Mouse (Mus musculus): ENCODE measurements at regions not wholly inside any gene's neighbourhood (a gene's known extent, or its start where the extent isn't known, plus 50 kb on each side); places are given as distances from the start of the nearest gene placed in this dataset.

- Histone ChIP-seq H3K36me3 (ENCODE audit: control insufficient read depth, insufficient read depth, low read length) (no peaks in the 10 kb centered on the region), H3K4me1 (ENCODE audit: control insufficient read depth, insufficient read depth, low read length) (peaks cover 21% of the 10 kb centered on the region), H3K27me3 (ENCODE audit: control insufficient read depth, insufficient read depth, low read length) (no peaks in the 10 kb centered on the region; the same call in 1 of the 2 replicates), H3K27ac (ENCODE audit: low read depth, low read length) (peak overlapping the region; percentile 32; the same call in 1 of the 2 replicates), H3K4me2 (replicated peaks; ENCODE audit: low read depth, low read length) (no peak overlapping the region), H3K9me3 (ENCODE audit: control insufficient read depth, low read length) (no peaks in the 10 kb centered on the region), H3K9ac (ENCODE audit: low read depth, low read length) (no peak overlapping the region), H3K4me3 (ENCODE audit: low read length) (no peak overlapping the region)
- no peak for ATAC-seq (ENCODE audit: low FRiP score, low TSS enrichment)
- 66% methylated on average over 17 of the region's 17 CpGs for WGBS
Observed at GRCm38 (mm10) chr2:167761404-167761936, 71.8 kb upstream of the Tmem189 start.

- no peaks in the 10 kb centered on the region for H3K9me3 ChIP-seq (ENCODE audit: control insufficient read depth, low read length)
- 65% methylated on average over 13 of the region's 13 CpGs for WGBS
- no peak overlapping the region for H3K9ac ChIP-seq (ENCODE audit: low read depth, low read length)
- no peak for ATAC-seq (ENCODE audit: low FRiP score, low TSS enrichment)
- peaks cover 21% of the 10 kb centered on the region for H3K4me1 ChIP-seq (ENCODE audit: control insufficient read depth, insufficient read depth, low read length)
- no peak overlapping the region for H3K4me2 ChIP-seq (replicated peaks; ENCODE audit: low read depth, low read length)
- H3K27me3 ChIP-seq (ENCODE audit: control insufficient read depth, insufficient read depth, low read length) = no peaks in the 10 kb centered on the region; the same call in 1 of the 2 replicates
- peak overlapping the region; percentile 32; the same call in 1 of the 2 replicates for H3K27ac ChIP-seq (ENCODE audit: low read depth, low read length)
- no peak overlapping the region for H3K4me3 ChIP-seq (ENCODE audit: low read length)
- H3K36me3 ChIP-seq (ENCODE audit: control insufficient read depth, insufficient read depth, low read length) = no peaks in the 10 kb centered on the region
Observed at GRCm38 (mm10) chr2:167760681-167761403, 71.2 kb upstream of the Tmem189 start.

- H3K27me3 ChIP-seq (ENCODE audit: control insufficient read depth, insufficient read depth, low read length) = no peaks in the 10 kb centered on the region; the same call in 1 of the 2 replicates
- no peak overlapping the region for H3K9ac ChIP-seq (ENCODE audit: low read depth, low read length)
- H3K4me3 ChIP-seq (ENCODE audit: low read length) = no peak overlapping the region
- peaks cover 12% of the 10 kb centered on the region for H3K4me1 ChIP-seq (ENCODE audit: control insufficient read depth, insufficient read depth, low read length)
- no peak for ATAC-seq (ENCODE audit: low FRiP score, low TSS enrichment)
- WGBS = 89% methylated on average over 9 of the region's 9 CpGs
- no peaks in the 10 kb centered on the region for H3K36me3 ChIP-seq (ENCODE audit: control insufficient read depth, insufficient read depth, low read length)
- H3K27ac ChIP-seq (ENCODE audit: low read depth, low read length) = no peak overlapping the region
- H3K9me3 ChIP-seq (ENCODE audit: control insufficient read depth, low read length) = no peaks in the 10 kb centered on the region
- H3K4me2 ChIP-seq (replicated peaks; ENCODE audit: low read depth, low read length) = no peak overlapping the region
Observed at GRCm38 (mm10) chr2:167759603-167760390, 70.2 kb upstream of the Tmem189 start.

- peak; percentile 36; the same call in 1 of the 2 replicates for ATAC-seq (ENCODE audit: low FRiP score, low TSS enrichment)
- H3K9me3 ChIP-seq (ENCODE audit: control insufficient read depth, low read length) = no peaks in the 10 kb centered on the region
- no peak overlapping the region for H3K4me3 ChIP-seq (ENCODE audit: low read length)
- H3K4me1 ChIP-seq (ENCODE audit: control insufficient read depth, insufficient read depth, low read length) = peaks cover 6% of the 10 kb centered on the region
- no peaks in the 10 kb centered on the region; the same call in 1 of the 2 replicates for H3K27me3 ChIP-seq (ENCODE audit: control insufficient read depth, insufficient read depth, low read length)
- WGBS = 38% methylated on average over 12 of the region's 12 CpGs
- H3K27ac ChIP-seq (ENCODE audit: low read depth, low read length) = no peak overlapping the region
- no peak overlapping the region for H3K9ac ChIP-seq (ENCODE audit: low read depth, low read length)
- no peaks in the 10 kb centered on the region for H3K36me3 ChIP-seq (ENCODE audit: control insufficient read depth, insufficient read depth, low read length)
- no peak overlapping the region for H3K4me2 ChIP-seq (replicated peaks; ENCODE audit: low read depth, low read length)
Observed at GRCm38 (mm10) chr2:167757157-167757780, 67.6 kb upstream of the Tmem189 start.

- Histone ChIP-seq H3K36me3 (ENCODE audit: control insufficient read depth, insufficient read depth, low read length) (no peaks in the 10 kb centered on the region), H3K9me3 (ENCODE audit: control insufficient read depth, low read length) (no peaks in the 10 kb centered on the region), H3K4me3 (ENCODE audit: low read length) (no peak overlapping the region), H3K9ac (ENCODE audit: low read depth, low read length) (no peak overlapping the region), H3K4me2 (replicated peaks; ENCODE audit: low read depth, low read length) (no peak overlapping the region), H3K27ac (ENCODE audit: low read depth, low read length) (no peak overlapping the region), H3K4me1 (ENCODE audit: control insufficient read depth, insufficient read depth, low read length) (peaks cover 6% of the 10 kb centered on the region), H3K27me3 (ENCODE audit: control insufficient read depth, insufficient read depth, low read length) (no peaks in the 10 kb centered on the region; the same call in 1 of the 2 replicates)
- no peak for ATAC-seq (ENCODE audit: low FRiP score, low TSS enrichment)
- WGBS = 58% methylated on average over 12 of the region's 12 CpGs
Observed at GRCm38 (mm10) chr2:167756721-167757120, 67.1 kb upstream of the Tmem189 start.

- H3K36me3 ChIP-seq (ENCODE audit: control insufficient read depth, insufficient read depth, low read length) = no peaks in the 10 kb centered on the region
- no peak overlapping the region for H3K4me2 ChIP-seq (replicated peaks; ENCODE audit: low read depth, low read length)
- H3K27me3 ChIP-seq (ENCODE audit: control insufficient read depth, insufficient read depth, low read length) = no peaks in the 10 kb centered on the region; the same call in 1 of the 2 replicates
- no peak overlapping the region for H3K4me3 ChIP-seq (ENCODE audit: low read length)
- WGBS = 69% methylated on average over 22 of the region's 22 CpGs
- H3K27ac ChIP-seq (ENCODE audit: low read depth, low read length) = no peak overlapping the region
- no peak for ATAC-seq (ENCODE audit: low FRiP score, low TSS enrichment)
- no peak overlapping the region for H3K9ac ChIP-seq (ENCODE audit: low read depth, low read length)
- no peaks in the 10 kb centered on the region for H3K9me3 ChIP-seq (ENCODE audit: control insufficient read depth, low read length)
- H3K4me1 ChIP-seq (ENCODE audit: control insufficient read depth, insufficient read depth, low read length) = peaks cover 4% of the 10 kb centered on the region; the same call in 1 of the 2 replicates
Observed at GRCm38 (mm10) chr2:167754929-167755551, 65.4 kb upstream of the Tmem189 start.

- H3K27ac ChIP-seq (ENCODE audit: low read depth, low read length) = no peak overlapping the region
- no peak overlapping the region for H3K4me2 ChIP-seq (replicated peaks; ENCODE audit: low read depth, low read length)
- no peak for ATAC-seq (ENCODE audit: low FRiP score, low TSS enrichment)
- no peaks in the 10 kb centered on the region; the same call in 1 of the 2 replicates for H3K27me3 ChIP-seq (ENCODE audit: control insufficient read depth, insufficient read depth, low read length)
- no peak overlapping the region for H3K4me3 ChIP-seq (ENCODE audit: low read length)
- H3K36me3 ChIP-seq (ENCODE audit: control insufficient read depth, insufficient read depth, low read length) = no peaks in the 10 kb centered on the region
- no peak overlapping the region for H3K9ac ChIP-seq (ENCODE audit: low read depth, low read length)
- WGBS = 70% methylated on average over 9 of the region's 9 CpGs
- H3K4me1 ChIP-seq (ENCODE audit: control insufficient read depth, insufficient read depth, low read length) = peaks cover 4% of the 10 kb centered on the region; the same call in 1 of the 2 replicates
- H3K9me3 ChIP-seq (ENCODE audit: control insufficient read depth, low read length) = no peaks in the 10 kb centered on the region
Observed at GRCm38 (mm10) chr2:167753898-167754297, 64.3 kb upstream of the Tmem189 start.

GRCm38 (mm10) chr2:167752805-167753556 lies 63.4 kb upstream of the Tmem189 start:
- no peak overlapping the region for H3K27ac ChIP-seq (ENCODE audit: low read depth, low read length)
- H3K4me2 ChIP-seq (replicated peaks; ENCODE audit: low read depth, low read length) = no peak overlapping the region
- ATAC-seq (ENCODE audit: low FRiP score, low TSS enrichment) = no peak
- no peaks in the 10 kb centered on the region for H3K9me3 ChIP-seq (ENCODE audit: control insufficient read depth, low read length)
- WGBS = 69% methylated on average over 12 of the region's 12 CpGs
- H3K4me3 ChIP-seq (ENCODE audit: low read length) = no peak overlapping the region
- no peaks in the 10 kb centered on the region for H3K27me3 ChIP-seq (ENCODE audit: control insufficient read depth, insufficient read depth, low read length)
- no peak overlapping the region for H3K9ac ChIP-seq (ENCODE audit: low read depth, low read length)
- H3K4me1 ChIP-seq (ENCODE audit: control insufficient read depth, insufficient read depth, low read length) = peaks cover 4% of the 10 kb centered on the region; the same call in 1 of the 2 replicates
- no peaks in the 10 kb centered on the region for H3K36me3 ChIP-seq (ENCODE audit: control insufficient read depth, insufficient read depth, low read length)
